Mouse (Mus musculus) forebrain, embryonic 15.5 days (tissue): ENCODE results near the gene Fam174a. TPM values are rescaled to one million over a fixed set of nuclear protein-coding genes. Genes with fewer than 3 reads are reported as not detected.

Source experiments
- ATAC-seq: fragments of 200-750 bp; cut with Nextera tagmentation; replicated peaks from 2 replicates; pipeline ENCODE4 v1.8.0; 2017; ENCODE audit warnings: mild to moderate bottlenecking, moderate TSS enrichment, moderate library complexity
- H3K27ac ChIP-seq: fragments of 300-500 bp; sonication (generic); replicated peaks from 2 replicates; pipeline ENCODE4 v1.5.1; 2015; ENCODE audit warnings: mild to moderate bottlenecking, inconsistent platforms
- H3K27me3 ChIP-seq: fragments of 300-500 bp; sonication (generic); 2 replicates; pipeline ENCODE4 v1.6.1; 2015; ENCODE audit warnings: inconsistent platforms
- H3K36me3 ChIP-seq: fragments of 300-500 bp; sonication (generic); 2 replicates; pipeline ENCODE4 v1.6.1; 2015; ENCODE audit warnings: mild to moderate bottlenecking, inconsistent platforms
- H3K4me1 ChIP-seq: fragments of 300-500 bp; sonication (generic); 2 replicates; pipeline ENCODE4 v1.6.1; 2015; ENCODE audit warnings: inconsistent platforms
- H3K4me2 ChIP-seq: fragments of 300-500 bp; sonication (generic); replicated peaks from 2 replicates; pipeline ENCODE4 v1.6.1; 2015; ENCODE audit warnings: mild to moderate bottlenecking, inconsistent platforms
- H3K4me3 ChIP-seq: fragments of 300-500 bp; sonication (generic); 2 replicates; pipeline ENCODE4 v1.5.1; 2015; ENCODE audit warnings: mild to moderate bottlenecking, inconsistent platforms
- H3K9ac ChIP-seq: fragments of 300-500 bp; sonication (generic); replicated peaks from 2 replicates; pipeline ENCODE4 v1.6.1; 2015; ENCODE audit warnings: mild to moderate bottlenecking, inconsistent platforms
- H3K9me3 ChIP-seq: fragments of 300-500 bp; sonication (generic); 2 replicates; pipeline ENCODE4 v1.6.1; 2016; ENCODE audit warnings: inconsistent platforms
- WGBS: fragments of 180-500 bp; shearing (Covaris S2); methylation state at CpG from one replicate; pipeline ENCODE4 v1.1.7; 2015; ENCODE audit warnings: mixed read lengths; 5-methylcytosine and 5-hydroxymethylcytosine counted together
- polyA plus RNA-seq: library from polyadenylated mRNA; unstranded; fragments of >200 nt; fragmentation: Nextera tagmentation; extraction: Ambion mirVana; gene quantifications from 2 replicates; pipeline ENCODE4 v1.2.1, GENCODE M21; 2015

Gene Fam174a
- polyA plus RNA-seq, 1 experiment from 2014 or later: 20.9 TPM

DNA sequence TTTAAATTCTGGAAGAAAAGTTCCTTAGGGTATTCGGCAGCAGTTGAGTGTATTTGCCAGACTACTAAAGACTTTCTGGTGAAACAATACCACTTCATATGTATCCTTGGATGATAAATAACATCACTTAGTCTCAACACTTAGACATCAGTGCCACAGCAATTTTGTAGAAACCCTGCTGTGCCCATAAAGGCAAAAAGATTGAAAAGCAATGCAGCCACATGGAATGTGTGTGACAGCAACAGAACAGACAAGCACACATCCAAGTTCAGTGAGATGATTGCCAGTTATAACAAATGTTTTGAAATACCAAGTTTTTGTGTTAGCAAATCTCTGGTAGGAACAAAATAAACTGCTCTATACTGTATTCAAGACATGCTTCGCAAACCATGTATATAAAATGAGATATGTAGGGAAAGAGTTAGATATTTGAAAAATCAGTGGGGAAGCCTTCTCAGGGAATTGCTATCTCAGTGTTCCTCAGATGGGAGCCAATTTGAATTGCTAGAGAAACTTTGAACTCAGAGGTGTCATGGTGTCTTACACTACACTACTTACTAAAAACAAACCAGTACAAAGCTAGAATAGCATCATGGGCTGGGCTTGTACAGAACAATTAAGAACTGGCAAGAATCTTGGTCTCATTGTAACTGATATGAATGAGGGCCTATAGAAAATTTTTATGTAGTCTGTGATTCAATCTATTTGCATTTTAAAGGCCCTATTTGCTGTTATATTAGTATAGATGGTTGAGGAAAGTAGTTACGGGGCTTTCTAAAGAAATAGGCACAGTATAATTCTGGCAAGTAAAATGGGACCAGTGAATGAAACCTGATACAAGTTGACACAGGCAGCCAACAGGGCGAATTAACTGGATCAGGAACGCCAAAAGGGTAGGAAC lies 30.4 kb downstream of the Fam174a start:
- peak; percentile 61; the same call in 1 of the 2 replicates for ATAC-seq
- WGBS: 42% methylated on average over 5 of the region's 5 CpGs

GRCm38 (mm10) chr1:95354146-95354545 lies 40.7 kb downstream of the Fam174a start:
- Histone ChIP-seq H3K9me3 (no peaks in the 10 kb centered on the region), H3K4me3 (no peak overlapping the region), H3K27me3 (no peaks in the 10 kb centered on the region), H3K4me1 (no peaks in the 10 kb centered on the region), H3K36me3 (no peaks in the 10 kb centered on the region), H3K27ac (no peak overlapping the region), H3K9ac (no peak overlapping the region), H3K4me2 (no peak overlapping the region)
- WGBS: 60% methylated on average over 1 of the region's 1 CpGs
- no peak for ATAC-seq

More for the DNA sequence above, 30.4 kb downstream of the Fam174a start:
- no peak overlapping the region for H3K4me3 ChIP-seq
- no peaks in the 10 kb centered on the region for H3K9me3 ChIP-seq
- H3K27me3 ChIP-seq: no peaks in the 10 kb centered on the region
- no peak overlapping the region for H3K27ac ChIP-seq
- H3K36me3 ChIP-seq: no peaks in the 10 kb centered on the region
- H3K4me1 ChIP-seq: peaks cover 14% of the 10 kb centered on the region; the same call in 1 of the 2 replicates
- H3K9ac ChIP-seq: no peak overlapping the region
- H3K4me2 ChIP-seq: no peak overlapping the region

GRCm38 (mm10) chr1:95356904-95357303 lies 43.5 kb downstream of the Fam174a start:
- Histone ChIP-seq H3K9me3 (no peaks in the 10 kb centered on the region), H3K4me1 (no peaks in the 10 kb centered on the region), H3K36me3 (no peaks in the 10 kb centered on the region), H3K4me2 (no peak overlapping the region), H3K27me3 (no peaks in the 10 kb centered on the region), H3K27ac (no peak overlapping the region), H3K4me3 (no peak overlapping the region), H3K9ac (no peak overlapping the region)
- no peak for ATAC-seq
- WGBS: 71% methylated on average over 4 of the region's 4 CpGs

DNA sequence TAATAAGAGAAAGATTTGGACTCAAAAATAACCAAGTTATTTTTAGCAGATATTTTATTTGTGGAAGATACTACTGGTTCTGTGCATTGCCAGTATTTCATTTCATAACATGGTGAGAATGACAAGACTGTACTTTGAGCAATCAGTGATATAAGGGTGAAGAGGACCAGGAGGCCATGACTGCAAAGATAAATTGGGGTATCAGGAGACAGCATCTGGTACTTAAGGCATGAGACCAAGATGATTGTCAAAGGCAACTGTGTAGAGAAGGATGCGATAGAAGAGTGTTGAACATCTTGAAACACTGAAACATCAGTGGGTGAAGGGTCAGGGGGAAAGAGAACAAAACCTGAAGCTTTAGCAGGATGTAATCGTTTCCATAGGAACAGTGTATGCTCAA lies 50.3 kb downstream of the Fam174a start:
- ATAC-seq: no peak
- Histone ChIP-seq H3K9ac (no peak overlapping the region), H3K27me3 (no peaks in the 10 kb centered on the region), H3K27ac (no peak overlapping the region), H3K4me1 (no peaks in the 10 kb centered on the region), H3K36me3 (no peaks in the 10 kb centered on the region), H3K4me3 (no peak overlapping the region), H3K4me2 (no peak overlapping the region), H3K9me3 (no peaks in the 10 kb centered on the region)
- WGBS: 76% methylated on average over 2 of the region's 2 CpGs

GRCm38 (mm10) chr1:95366616-95367373 lies 53.4 kb downstream of the Fam174a start:
- no peak for ATAC-seq
- H3K27ac ChIP-seq: no peak overlapping the region
- no peaks in the 10 kb centered on the region for H3K9me3 ChIP-seq
- H3K27me3 ChIP-seq: no peaks in the 10 kb centered on the region
- no peak overlapping the region for H3K9ac ChIP-seq
- WGBS: 63% methylated on average over 4 of the region's 4 CpGs
- no peaks in the 10 kb centered on the region for H3K36me3 ChIP-seq
- H3K4me3 ChIP-seq: no peak overlapping the region
- no peak overlapping the region for H3K4me2 ChIP-seq
- H3K4me1 ChIP-seq: no peaks in the 10 kb centered on the region

DNA sequence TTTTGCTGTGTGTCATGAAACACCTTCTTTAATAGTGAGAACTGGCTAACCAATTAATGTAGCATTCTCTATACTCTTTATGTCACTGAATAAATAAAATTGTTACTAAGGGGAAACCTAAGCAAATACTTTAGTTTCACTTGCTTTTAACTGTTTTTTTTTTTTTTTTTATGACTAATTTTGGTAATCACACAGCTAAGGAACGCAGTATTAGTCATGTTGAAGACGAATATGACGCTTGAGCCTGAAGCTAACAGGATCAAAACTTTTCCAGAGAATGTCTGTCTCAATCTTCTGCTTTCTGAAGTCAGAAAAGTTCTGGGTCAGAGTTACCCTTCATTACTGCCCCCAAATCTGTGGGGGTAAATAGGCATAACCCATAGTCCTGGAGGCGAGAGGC lies 54.3 kb downstream of the Fam174a start:
- no peaks in the 10 kb centered on the region for H3K4me1 ChIP-seq
- H3K9me3 ChIP-seq: no peaks in the 10 kb centered on the region
- H3K4me2 ChIP-seq: no peak overlapping the region
- no peak overlapping the region for H3K9ac ChIP-seq
- no peak overlapping the region for H3K27ac ChIP-seq
- H3K4me3 ChIP-seq: no peak overlapping the region
- 96% methylated on average over 4 of the region's 4 CpGs for WGBS
- H3K27me3 ChIP-seq: no peaks in the 10 kb centered on the region
- no peak for ATAC-seq
- H3K36me3 ChIP-seq: no peaks in the 10 kb centered on the region

- peak; percentile 80 for ATAC-seq
- H3K9ac ChIP-seq: no peak overlapping the region
- H3K9me3 ChIP-seq: no peaks in the 10 kb centered on the region
- no peaks in the 10 kb centered on the region for H3K36me3 ChIP-seq
- peaks cover 7% of the 10 kb centered on the region for H3K4me1 ChIP-seq
- no peaks in the 10 kb centered on the region for H3K27me3 ChIP-seq
- H3K27ac ChIP-seq: 0 out of 2 replicates have a peak overlapping the region, but pooled peaks have one; percentile 31
- no peak overlapping the region for H3K4me3 ChIP-seq
- H3K4me2 ChIP-seq: no peak overlapping the region
- WGBS: 26% methylated on average over 6 of the region's 6 CpGs
Measured at GRCm38 (mm10) chr1:95375443-95375842, 62.0 kb downstream of the Fam174a start.

DNA sequence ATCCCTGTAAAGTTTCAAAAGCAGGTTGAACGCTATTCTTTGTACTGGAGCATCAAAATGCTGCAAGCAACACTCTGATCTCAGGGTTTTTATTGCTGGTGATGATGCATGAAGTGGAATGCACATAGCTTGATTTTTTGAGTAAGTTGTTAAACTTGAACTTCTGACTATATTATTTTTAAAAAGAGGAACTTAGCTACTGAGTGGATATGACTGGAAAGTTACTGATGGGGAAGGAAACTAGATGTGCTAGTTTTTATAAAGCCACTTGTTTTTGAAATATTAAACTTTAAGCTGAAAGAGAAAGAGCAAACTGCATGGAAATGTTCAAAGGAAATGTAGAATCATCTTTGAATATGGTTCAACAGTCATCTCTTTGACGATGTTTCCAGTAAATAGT lies 67.6 kb downstream of the Fam174a start:
- Histone ChIP-seq H3K4me3 (no peak overlapping the region), H3K27me3 (no peaks in the 10 kb centered on the region), H3K4me2 (no peak overlapping the region), H3K36me3 (no peaks in the 10 kb centered on the region), H3K4me1 (no peaks in the 10 kb centered on the region), H3K9ac (no peak overlapping the region), H3K27ac (no peak overlapping the region), H3K9me3 (no peaks in the 10 kb centered on the region)
- WGBS: 83% methylated on average over 2 of the region's 2 CpGs
- ATAC-seq: no peak
